Mouse (Mus musculus) midbrain, embryonic 12.5 days (tissue): ENCODE results near the gene Pcdh20. TPM values are rescaled to one million over a fixed set of nuclear protein-coding genes. Genes with fewer than 3 reads are reported as not detected.

Source experiments
- ATAC-seq: fragments of 200-750 bp; cut with Nextera tagmentation; 2 replicates; pipeline ENCODE4 v1.8.0; 2017; ENCODE audit warnings: low read depth, moderate TSS enrichment, moderate library complexity; ENCODE audit not compliant: low FRiP score
- H3K27ac ChIP-seq: fragments of 300-500 bp; sonication (generic); replicated peaks from 2 replicates; pipeline ENCODE4 v1.5.1; 2016; ENCODE audit warnings: mild to moderate bottlenecking
- H3K27me3 ChIP-seq: fragments of 300-500 bp; sonication (generic); 2 replicates; pipeline ENCODE4 v1.6.1; 2016; ENCODE audit warnings: mild to moderate bottlenecking
- H3K36me3 ChIP-seq: fragments of 300-500 bp; sonication (generic); 2 replicates; pipeline ENCODE4 v1.6.1; 2016
- H3K4me1 ChIP-seq: fragments of 300-500 bp; sonication (generic); 2 replicates; pipeline ENCODE4 v1.6.1; 2016
- H3K4me2 ChIP-seq: fragments of 300-500 bp; sonication (generic); replicated peaks from 2 replicates; pipeline ENCODE4 v1.6.1; 2016; ENCODE audit warnings: mild to moderate bottlenecking, moderate library complexity
- H3K4me3 ChIP-seq: fragments of 300-500 bp; sonication (generic); 2 replicates; pipeline ENCODE4 v1.5.1; 2016; ENCODE audit warnings: mild to moderate bottlenecking
- H3K9ac ChIP-seq: fragments of 300-500 bp; sonication (generic); replicated peaks from 2 replicates; pipeline ENCODE4 v1.6.1; 2016; ENCODE audit warnings: mild to moderate bottlenecking, moderate library complexity
- H3K9me3 ChIP-seq: fragments of 300-500 bp; sonication (generic); 2 replicates; pipeline ENCODE4 v1.6.1; 2016; ENCODE audit warnings: mild to moderate bottlenecking
- WGBS: fragments of 180-500 bp; shearing (Covaris S2); methylation state at CpG from one replicate; pipeline ENCODE4 v1.1.7; 2016; 5-methylcytosine and 5-hydroxymethylcytosine counted together
- polyA plus RNA-seq: library from polyadenylated mRNA; unstranded; fragments of >200 nt; fragmentation: Nextera tagmentation; extraction: Ambion mirVana; gene quantifications from 2 replicates; pipeline ENCODE4 v1.2.1, GENCODE M21; 2016

Gene Pcdh20
- 1.5 and 1.8 TPM in 2 replicates for polyA plus RNA-seq

DNA sequence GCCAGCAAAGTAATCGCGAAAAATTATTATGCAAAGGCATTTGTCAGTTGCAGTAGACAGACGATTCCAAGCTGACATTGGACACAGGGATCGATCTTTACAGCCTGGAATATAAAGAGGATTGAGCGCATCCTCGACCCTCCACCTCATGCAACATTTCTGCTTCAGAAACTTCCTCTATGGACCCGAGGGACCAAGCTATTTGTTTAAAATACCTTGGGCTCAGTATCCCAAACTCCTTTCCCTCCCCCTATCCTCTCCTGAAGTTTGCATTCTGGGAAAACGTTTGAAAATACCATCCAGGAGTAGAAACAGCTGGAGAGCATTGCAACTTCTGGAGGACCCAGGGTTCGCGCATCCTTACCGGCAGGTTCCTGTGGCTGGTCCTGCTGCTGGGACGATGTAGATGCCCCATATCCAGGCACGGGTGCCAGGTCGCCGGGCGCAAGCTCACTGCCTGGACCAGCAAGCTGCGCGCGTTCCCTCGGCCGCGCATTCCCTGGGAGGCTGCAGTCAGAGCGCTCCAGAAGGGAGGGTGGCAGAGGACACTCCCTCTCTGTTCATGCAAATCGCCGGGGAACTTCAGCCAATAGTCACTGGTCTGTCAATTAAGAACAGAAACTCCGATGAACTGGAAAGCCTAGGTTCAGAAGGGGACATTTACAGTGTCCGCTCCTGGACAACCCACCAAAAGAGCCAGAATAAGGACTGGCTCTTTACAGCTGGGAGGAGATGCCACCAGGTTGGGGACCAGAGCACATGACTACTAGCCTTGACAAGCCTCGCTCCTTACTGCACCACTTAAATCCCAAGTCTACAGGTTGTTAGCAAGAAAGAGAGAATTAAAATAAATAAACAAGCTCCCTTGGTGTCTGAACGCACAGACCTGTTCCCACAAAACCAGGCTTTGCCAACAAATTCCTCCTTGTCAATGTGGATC lies at the start of gene Pcdh20:
Gene Pcdh20 (minus strand): TSS at position 902 of the 940 bp plus-strand sequence.
- no peak within 1 kb of the TSS for H3K27ac ChIP-seq
- H3K4me3 ChIP-seq = peak within 1 kb of the TSS; percentile 53
- peak; percentile 76 for ATAC-seq
- H3K4me2 ChIP-seq = peak within 1 kb of the TSS; percentile 93
- 0 out of 2 replicates have a peak, but pooled peaks cover 6% of the 10 kb centered on the region for H3K4me1 ChIP-seq
- H3K36me3 ChIP-seq = no peaks in the 10 kb centered on the region
- 2% methylated on average over 29 of the region's 29 CpGs for WGBS
- H3K9me3 ChIP-seq = no peaks in the 10 kb centered on the region
- peaks cover 16% of the 10 kb centered on the region for H3K27me3 ChIP-seq
- H3K9ac ChIP-seq = peak within 1 kb of the TSS; percentile 43; the same call in 1 of the 2 replicates

DNA sequence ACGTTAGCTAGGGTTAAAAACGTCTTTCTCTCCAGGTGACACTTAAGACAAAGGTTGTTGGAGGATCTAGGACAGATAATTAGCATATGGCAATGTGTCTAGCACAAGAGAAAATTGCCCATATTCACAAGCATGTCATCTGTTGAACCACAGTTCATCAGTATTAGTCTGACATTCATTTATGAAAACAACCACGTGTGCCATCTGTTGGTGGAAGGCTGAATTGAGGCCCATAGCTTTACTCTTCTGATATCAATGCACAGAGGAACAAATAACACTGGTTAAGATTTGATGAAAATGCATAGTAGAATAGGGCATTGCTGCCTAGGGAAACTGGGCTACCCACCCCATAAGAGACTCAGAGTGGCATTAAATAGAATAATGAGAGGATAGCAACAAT lies 8.7 kb upstream of the Pcdh20 start:
- H3K9me3 ChIP-seq = no peaks in the 10 kb centered on the region
- WGBS = 53% methylated on average over 3 of the region's 3 CpGs
- no peak overlapping the region for H3K9ac ChIP-seq
- no peak overlapping the region for H3K4me3 ChIP-seq
- no peaks in the 10 kb centered on the region for H3K27me3 ChIP-seq
- no peaks in the 10 kb centered on the region for H3K4me1 ChIP-seq
- H3K4me2 ChIP-seq = no peak overlapping the region
- ATAC-seq = no peak
- no peak overlapping the region for H3K27ac ChIP-seq
- no peaks in the 10 kb centered on the region for H3K36me3 ChIP-seq

DNA sequence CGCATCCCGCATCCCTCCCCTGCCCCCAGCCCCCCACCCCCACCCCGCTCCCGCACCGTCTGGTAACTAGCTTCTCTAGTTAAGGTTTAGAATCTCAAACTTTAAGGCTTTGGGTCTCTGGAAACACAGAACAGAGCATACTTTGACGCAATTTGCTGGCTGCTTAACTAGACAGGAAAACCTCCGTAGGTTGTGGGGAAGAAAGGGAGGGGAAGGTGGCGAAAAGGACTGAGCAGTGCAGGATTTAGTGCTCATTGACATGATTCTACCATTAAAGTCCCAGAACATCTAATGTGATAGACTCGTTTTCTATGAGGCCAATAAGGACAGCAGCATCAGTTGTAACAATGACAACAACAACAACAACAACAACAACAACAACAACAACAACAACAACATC lies 1.2 kb downstream of the Pcdh20 start:
- H3K9me3 ChIP-seq = no peaks in the 10 kb centered on the region
- H3K9ac ChIP-seq = peak overlapping the region; percentile 41
- 0 out of 2 replicates have a peak, but pooled peaks cover 6% of the 10 kb centered on the region for H3K4me1 ChIP-seq
- ATAC-seq = peak; percentile 7; the same call in 1 of the 2 replicates
- peaks cover 16% of the 10 kb centered on the region for H3K27me3 ChIP-seq
- H3K4me3 ChIP-seq = peak overlapping the region; percentile 53
- H3K4me2 ChIP-seq = peak overlapping the region; percentile 93
- no peaks in the 10 kb centered on the region for H3K36me3 ChIP-seq
- WGBS = 1% methylated on average over 9 of the region's 9 CpGs
- H3K27ac ChIP-seq = no peak overlapping the region

DNA sequence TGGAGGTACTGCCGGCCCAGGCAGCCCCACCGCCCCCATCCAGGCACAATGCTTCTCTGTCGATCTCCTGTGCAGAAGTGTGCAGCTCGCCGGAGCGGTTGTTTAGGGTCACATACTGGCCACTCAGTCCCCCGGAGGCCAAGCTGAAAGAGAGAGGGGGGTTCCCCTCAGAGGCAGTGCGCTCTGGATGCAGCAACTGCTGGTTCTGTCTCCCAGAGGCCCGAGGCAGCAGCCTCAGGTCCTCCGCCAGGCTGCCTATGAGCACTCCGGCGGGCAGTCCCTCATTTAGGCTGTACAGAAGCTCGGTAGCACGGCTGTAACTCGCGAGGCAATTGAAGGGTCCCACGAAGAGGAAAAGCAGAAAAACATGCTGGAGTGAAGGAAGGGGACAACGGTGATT lies 1.8 kb downstream of the Pcdh20 start:
- ATAC-seq = peak; percentile 80
- Histone ChIP-seq H3K9ac (peak overlapping the region; percentile 41; the same call in 1 of the 2 replicates), H3K27ac (no peak overlapping the region), H3K27me3 (peaks cover 16% of the 10 kb centered on the region), H3K4me1 (0 out of 2 replicates have a peak, but pooled peaks cover 6% of the 10 kb centered on the region), H3K4me2 (peak overlapping the region; percentile 93), H3K4me3 (peak overlapping the region; percentile 53), H3K36me3 (no peaks in the 10 kb centered on the region), H3K9me3 (no peaks in the 10 kb centered on the region)
- WGBS = under 1% methylated on average over 18 of the region's 18 CpGs

DNA sequence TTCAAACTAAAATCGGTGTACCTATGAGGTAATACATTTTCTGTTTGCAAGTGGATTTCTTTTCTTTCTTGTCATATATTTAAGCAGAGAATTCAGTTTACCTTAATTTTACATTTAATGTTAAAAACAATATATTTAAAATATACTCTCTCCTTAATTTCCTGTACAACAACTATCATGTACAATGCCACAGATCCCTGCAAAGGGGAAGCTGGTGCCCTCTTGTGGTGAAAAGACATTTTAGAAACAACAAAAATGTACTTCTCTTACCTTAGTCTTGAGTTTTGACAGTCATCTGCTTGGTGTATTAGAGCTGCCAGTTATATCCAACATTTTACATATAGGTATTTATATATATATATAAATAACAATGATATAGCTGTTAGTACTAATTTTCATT lies 4.8 kb downstream of the Pcdh20 start:
- Histone ChIP-seq H3K9ac (no peak overlapping the region), H3K27me3 (peaks cover 16% of the 10 kb centered on the region), H3K4me2 (no peak overlapping the region), H3K4me1 (0 out of 2 replicates have a peak, but pooled peaks cover 6% of the 10 kb centered on the region), H3K36me3 (no peaks in the 10 kb centered on the region), H3K4me3 (no peak overlapping the region), H3K27ac (no peak overlapping the region), H3K9me3 (no peaks in the 10 kb centered on the region)
- no peak for ATAC-seq
- 92% methylated on average over 1 of the region's 1 CpGs for WGBS

DNA sequence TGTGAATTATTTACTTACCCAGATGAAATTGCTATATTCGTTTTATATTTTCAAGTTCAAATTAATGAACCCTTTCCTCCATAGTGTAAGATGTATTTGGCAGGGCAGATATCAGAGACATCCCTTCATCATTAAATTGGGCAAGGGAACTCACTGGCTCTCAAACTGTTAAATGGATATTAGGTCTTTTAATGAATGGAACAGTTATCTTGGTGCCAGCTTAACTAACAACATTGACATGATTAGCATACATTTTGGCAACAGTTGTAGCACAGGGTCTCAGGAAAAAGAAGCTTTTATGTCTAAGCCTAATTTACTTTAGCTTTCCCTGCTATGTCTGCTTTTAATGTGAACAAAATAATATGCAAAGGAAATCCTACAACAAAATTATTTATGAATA lies 6.8 kb downstream of the Pcdh20 start:
- Histone ChIP-seq H3K9me3 (no peaks in the 10 kb centered on the region), H3K4me3 (no peak overlapping the region), H3K27ac (no peak overlapping the region), H3K4me2 (no peak overlapping the region), H3K9ac (no peak overlapping the region), H3K36me3 (no peaks in the 10 kb centered on the region), H3K27me3 (peaks cover 9% of the 10 kb centered on the region; the same call in 1 of the 2 replicates), H3K4me1 (0 out of 2 replicates have a peak, but pooled peaks cover 3% of the 10 kb centered on the region)
- WGBS = 84% methylated on average over 1 of the region's 1 CpGs
- no peak for ATAC-seq

DNA sequence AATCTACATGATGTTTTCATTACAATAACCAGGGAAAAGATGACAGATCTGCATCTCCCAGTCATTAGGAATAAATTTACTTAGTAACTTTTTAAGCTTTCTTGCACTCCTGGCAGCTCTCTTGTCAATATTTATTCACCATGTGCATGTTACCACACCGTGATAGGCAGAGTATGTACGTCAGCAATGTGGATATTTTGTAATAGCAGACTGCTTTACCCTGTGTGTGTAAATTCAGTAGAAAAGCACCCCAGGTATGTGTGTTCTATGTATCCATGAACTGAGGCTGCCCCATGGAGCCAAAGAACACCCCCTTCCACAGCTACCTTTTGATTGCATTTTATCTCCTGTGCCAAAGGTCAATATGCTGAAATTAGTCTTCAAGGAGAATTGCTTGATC lies 7.8 kb downstream of the Pcdh20 start:
- Histone ChIP-seq H3K36me3 (no peaks in the 10 kb centered on the region), H3K4me2 (no peak overlapping the region), H3K27ac (no peak overlapping the region), H3K9ac (no peak overlapping the region), H3K4me1 (no peaks in the 10 kb centered on the region), H3K9me3 (no peaks in the 10 kb centered on the region), H3K4me3 (no peak overlapping the region), H3K27me3 (peaks cover 9% of the 10 kb centered on the region; the same call in 1 of the 2 replicates)
- WGBS = 79% methylated on average over 2 of the region's 2 CpGs
- ATAC-seq = no peak

DNA sequence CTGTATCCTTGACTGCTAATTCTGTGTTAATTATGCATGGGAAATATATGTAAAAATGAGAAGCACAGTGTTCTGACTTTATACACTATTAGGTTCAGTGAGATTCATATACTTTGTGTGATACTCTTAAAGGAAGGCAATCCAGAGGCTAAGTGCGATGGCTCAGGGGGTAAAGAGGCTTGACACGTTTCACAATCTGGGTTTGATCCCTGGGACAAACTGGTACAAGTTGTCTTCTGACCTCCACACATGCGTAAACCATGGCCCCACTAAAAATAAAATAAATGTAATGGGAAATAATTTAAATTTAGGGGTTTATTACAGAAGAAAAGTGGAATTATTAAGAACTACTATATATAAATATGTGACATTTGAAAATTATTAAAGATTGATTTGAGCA lies 8.3 kb downstream of the Pcdh20 start:
- H3K4me1 ChIP-seq = no peaks in the 10 kb centered on the region
- WGBS = 80% methylated on average over 3 of the region's 3 CpGs
- H3K4me2 ChIP-seq = no peak overlapping the region
- no peaks in the 10 kb centered on the region for H3K36me3 ChIP-seq
- H3K4me3 ChIP-seq = no peak overlapping the region
- H3K9ac ChIP-seq = no peak overlapping the region
- no peaks in the 10 kb centered on the region for H3K9me3 ChIP-seq
- peaks cover 8% of the 10 kb centered on the region; the same call in 1 of the 2 replicates for H3K27me3 ChIP-seq
- H3K27ac ChIP-seq = no peak overlapping the region
- ATAC-seq = no peak

DNA sequence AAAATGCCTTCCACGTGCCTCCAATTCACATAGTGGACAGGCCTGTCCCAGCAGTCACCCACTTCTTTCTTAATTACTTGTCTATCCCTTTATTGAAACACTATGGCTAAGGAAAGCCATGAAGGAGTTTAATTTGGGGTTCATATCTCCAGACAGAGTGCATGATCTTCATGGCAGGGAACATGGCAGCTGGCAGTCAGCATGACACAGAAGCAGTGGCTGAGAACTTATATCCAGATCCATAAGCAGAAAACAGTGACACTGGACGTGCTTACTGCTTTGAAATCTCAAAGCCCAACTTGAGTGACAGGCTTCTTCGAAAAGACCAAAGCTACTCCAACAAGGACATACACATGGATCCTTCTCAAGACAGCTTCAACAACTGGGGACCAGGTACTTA lies 10.5 kb downstream of the Pcdh20 start:
- 81% methylated on average over 3 of the region's 3 CpGs for WGBS
- Histone ChIP-seq H3K36me3 (no peaks in the 10 kb centered on the region), H3K27me3 (no peaks in the 10 kb centered on the region), H3K9ac (no peak overlapping the region), H3K4me3 (no peak overlapping the region), H3K4me2 (no peak overlapping the region), H3K9me3 (no peaks in the 10 kb centered on the region), H3K4me1 (no peaks in the 10 kb centered on the region), H3K27ac (no peak overlapping the region)
- ATAC-seq = no peak

DNA sequence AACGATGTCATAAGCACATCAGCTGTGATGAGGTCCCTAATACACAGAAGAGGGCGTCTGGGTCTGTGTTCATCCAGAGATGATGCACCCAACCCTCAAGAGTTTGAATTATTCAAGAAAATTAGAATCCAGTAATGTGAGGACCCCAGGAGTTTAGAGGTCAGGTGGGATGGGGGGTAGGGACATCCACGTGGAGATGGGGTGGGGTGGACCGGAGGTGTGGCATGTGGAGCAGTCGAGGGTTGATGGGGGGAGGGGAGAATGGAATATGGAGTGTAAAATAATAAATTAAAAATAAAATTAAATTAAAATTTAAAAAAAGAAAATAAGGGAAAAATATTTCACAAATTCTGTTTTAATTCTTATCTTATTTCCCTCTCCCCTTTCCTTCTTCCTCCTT lies 27.9 kb downstream of the Pcdh20 start:
- Histone ChIP-seq H3K27me3 (no peaks in the 10 kb centered on the region), H3K27ac (no peak overlapping the region), H3K4me2 (no peak overlapping the region), H3K4me1 (no peaks in the 10 kb centered on the region), H3K36me3 (no peaks in the 10 kb centered on the region), H3K4me3 (no peak overlapping the region), H3K9ac (no peak overlapping the region), H3K9me3 (no peaks in the 10 kb centered on the region)
- 76% methylated on average over 5 of the region's 5 CpGs for WGBS
- ATAC-seq = no peak

DNA sequence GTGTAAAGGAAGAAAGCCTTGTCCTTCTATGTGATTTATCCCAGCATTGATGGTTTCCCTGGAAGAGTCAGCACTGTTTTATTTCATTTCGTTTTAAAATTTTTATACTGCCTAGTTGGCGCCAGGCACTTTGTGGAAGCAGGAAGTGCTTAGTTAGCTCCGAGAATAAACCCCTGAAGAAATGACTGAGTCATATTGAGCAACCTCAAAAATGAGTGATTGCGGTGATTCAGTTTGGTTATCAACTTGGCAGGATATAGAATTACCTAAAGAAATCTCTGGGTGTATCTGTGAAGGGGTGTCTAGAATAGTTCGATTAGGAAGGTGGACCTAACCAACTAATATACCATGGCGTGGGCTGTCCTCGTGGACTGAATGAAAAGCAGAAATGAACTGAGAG lies 41.8 kb downstream of the Pcdh20 start:
- WGBS = 90% methylated on average over 7 of the region's 7 CpGs

DNA sequence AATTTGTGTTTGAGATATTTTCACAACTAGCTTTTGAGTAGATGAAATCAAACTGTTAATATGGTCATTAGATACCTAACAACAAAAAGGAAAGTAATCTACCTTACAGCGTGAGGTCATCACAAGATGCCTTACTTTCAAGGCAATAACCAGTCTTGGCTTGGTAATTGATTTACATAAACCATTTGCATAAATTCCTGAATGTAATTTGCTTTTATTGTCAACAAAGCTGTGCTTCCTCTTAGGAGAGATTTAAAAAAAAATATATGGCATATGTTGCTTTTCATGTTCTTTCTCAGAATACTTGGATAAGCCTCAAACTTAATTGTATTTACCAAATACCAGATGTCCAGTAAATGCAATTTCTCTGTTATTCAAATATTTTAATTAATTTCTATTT lies 43.8 kb downstream of the Pcdh20 start:
- Histone ChIP-seq H3K4me1 (no peaks in the 10 kb centered on the region), H3K27me3 (no peaks in the 10 kb centered on the region), H3K27ac (no peak overlapping the region), H3K4me3 (no peak overlapping the region), H3K9ac (no peak overlapping the region), H3K9me3 (no peaks in the 10 kb centered on the region), H3K4me2 (no peak overlapping the region), H3K36me3 (no peaks in the 10 kb centered on the region)
- WGBS = 87% methylated on average over 1 of the region's 1 CpGs
- ATAC-seq = no peak

More for the DNA sequence above, 41.8 kb downstream of the Pcdh20 start:
- H3K4me2 ChIP-seq = no peak overlapping the region
- no peaks in the 10 kb centered on the region for H3K27me3 ChIP-seq
- H3K36me3 ChIP-seq = no peaks in the 10 kb centered on the region
- no peaks in the 10 kb centered on the region for H3K9me3 ChIP-seq
- H3K27ac ChIP-seq = no peak overlapping the region
- H3K4me1 ChIP-seq = no peaks in the 10 kb centered on the region
- no peak overlapping the region for H3K4me3 ChIP-seq
- ATAC-seq = no peak
- H3K9ac ChIP-seq = no peak overlapping the region
